Mouse (Mus musculus): ENCODE results near the gene Bcl7c.
"Not testable (repeated sequence)": the region's sequence is repeated elsewhere in the genome, so short reads cannot be mapped to it uniquely, and the experiment has no call there.

Gene Bcl7c

DNA sequence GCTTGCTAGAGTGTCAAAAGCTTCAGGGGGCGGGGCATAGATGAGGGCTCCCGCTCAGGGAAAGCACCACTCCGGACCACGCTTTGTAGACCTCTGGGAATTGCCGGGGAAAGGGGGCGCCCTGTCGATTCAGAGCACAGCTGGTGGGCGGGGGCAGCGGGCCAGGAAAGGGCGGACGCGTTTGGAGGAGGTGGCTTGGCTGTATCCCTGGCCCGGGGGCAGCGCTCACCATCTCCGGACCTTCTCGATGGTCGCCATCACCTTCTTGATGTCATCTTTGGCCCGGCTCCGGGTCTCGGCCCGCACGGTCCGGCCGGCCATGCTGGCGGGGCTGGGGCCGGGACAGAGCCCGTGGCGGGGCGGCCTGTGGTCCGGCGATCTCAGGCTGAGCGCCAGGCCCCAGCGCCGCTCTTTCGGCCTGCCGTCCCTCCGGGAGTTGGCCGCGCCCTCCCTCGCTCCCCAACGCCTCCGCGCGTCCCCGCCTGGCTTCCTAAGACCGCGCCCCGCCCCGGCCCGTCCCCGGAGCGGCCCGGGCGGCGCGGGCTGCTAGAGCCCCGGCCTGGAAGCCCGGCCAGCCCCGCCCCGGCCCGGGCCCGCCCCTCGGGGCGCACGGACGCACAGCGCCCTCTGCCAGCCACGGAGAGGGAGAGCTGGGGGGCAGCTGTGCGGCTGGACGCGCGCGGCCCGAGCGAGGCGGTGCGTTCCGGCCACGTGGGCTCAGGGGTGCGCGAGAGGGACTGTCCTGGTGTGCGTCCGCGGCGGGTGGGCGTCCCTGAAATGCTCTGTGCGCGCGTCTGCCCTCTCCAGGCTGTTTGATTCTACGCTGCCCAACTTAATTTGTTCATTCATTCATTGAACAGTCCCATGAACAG is at the start of gene Bcl7c:
Gene Bcl7c, minus strand, starts transcription at position 727 of the 872 bp plus-strand sequence.
- peak; percentile 91 for DNase-seq

DNA sequence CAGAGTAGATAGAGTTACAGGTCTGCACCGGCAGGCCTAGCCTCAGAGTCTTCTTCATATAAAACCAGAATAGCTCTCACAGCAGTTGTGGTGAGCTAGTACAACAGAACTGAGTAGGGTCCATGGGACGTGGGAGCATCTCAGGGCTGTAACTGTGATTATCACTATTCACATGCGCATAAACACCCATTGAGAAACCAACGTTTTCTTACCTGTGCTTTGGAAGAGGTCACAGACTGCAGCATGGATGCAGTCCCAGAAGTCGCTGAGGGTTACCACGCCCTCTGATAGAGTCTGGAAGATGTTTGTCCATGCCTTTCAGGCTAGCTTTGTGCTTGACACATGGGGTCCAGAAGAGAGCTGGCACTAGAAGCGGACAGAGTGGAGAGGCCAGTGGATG is 45.0 kb upstream of the Bcl7c start:
- no peak for DNase-seq

DNA sequence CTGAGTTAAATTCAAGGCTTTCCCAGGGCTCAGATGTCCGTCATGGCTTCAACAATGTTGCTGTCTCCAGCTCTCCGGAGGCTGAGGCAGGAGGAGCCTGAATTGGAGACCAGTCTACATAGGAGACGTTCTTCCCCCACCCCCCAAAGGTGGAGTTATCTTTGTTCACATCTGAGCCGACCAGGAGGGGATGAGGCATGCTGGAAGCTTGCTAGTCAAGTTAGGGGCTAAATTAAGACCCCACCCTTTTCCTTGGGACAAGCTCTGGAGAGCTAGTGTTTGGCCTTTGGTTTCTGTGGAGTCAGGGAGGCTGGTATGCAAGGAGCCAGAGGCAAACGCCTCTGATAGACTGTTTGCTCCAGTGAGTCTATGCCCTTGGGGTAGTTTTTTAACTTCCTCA is 44.4 kb upstream of the Bcl7c start:
- DNase-seq, result no peak

DNA sequence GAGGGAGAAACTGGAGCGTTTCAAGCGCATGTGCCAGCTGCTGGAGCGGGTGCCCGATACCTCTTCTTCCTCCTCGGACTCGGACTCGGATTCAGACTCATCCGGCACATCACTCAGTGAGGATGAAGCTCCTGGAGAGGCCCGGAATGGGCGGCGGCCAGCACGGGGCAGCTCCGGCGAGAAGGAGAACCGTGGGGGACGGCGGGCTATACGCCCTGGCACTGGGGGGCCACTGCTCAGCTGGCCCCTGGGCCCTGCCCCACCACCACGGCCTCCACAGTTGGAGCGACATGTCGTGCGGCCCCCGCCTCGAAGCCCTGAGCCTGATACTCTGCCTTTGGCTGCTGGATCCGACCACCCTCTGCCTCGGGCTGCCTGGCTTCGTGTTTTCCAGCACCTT is 43.3 kb upstream of the Bcl7c start:
- DNase-seq, result no peak

DNA sequence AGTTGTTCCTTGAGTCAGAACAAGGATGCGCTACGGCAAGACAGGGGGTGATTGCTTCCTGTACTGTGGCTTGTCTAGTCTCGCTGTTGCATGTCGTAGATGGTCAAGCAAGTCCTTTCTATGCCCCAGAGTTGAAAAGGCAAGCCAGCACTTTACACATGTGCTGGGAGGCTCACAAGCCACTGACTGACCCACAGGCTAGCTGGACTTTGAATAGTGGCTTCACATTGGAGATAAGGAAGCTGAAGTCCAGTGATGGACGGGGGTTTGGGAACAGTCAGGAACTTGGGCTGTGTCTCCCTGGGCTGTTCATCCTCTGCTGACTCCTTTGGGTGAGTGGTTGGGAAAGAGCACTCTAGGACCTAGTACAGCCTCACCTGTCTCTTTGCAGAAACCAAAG is 42.9 kb upstream of the Bcl7c start:
- DNase-seq, result no peak

DNA sequence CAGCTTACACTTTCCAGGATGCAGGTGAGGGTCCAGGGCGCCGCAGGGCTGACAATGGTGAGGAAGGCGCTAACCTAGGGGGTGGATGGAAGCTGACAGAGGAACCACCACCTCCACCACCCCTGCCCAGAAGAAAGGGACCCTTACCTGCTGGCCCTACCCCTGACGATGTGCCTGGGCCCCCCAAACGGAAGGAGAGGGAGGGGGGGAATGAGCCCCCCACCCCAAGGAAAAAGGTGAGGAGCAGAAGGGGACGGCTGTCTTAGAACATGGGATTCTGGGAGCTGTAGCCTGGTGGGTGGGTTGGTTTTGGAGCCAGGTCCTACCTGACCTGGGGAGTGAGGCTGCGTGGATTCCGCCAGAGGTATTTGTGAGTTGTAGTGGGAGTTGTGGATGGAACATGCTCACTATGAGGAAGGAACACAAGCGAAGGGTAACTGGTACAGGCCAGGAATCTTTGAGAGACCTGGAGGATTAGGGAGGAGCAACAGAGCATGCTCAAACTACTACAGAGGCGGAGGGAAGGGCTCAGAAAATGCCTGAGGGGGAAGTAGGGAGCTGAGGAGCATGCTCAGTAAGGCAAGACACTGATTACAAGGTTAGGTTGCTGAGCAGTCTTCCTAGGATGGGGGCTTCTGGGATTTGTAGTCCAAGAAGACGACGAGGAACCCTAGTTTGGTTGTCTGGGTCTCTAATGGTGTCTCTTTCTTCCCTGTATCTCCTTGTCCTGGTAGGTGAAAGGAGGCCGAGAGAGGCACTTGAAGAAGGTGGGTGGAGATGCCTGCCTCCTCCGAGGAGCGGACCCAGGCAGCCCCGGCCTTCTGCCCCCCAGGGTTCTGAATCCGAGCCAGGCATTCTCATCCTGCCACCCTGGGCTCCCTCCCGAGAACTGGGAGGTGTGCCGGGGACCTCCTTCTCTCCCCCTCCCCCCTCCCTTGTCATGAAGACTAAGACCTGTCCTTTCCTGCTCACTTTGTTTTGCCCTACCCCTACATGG is 41.7 kb upstream of the Bcl7c start:
- DNase-seq, result peak; percentile 73

DNA sequence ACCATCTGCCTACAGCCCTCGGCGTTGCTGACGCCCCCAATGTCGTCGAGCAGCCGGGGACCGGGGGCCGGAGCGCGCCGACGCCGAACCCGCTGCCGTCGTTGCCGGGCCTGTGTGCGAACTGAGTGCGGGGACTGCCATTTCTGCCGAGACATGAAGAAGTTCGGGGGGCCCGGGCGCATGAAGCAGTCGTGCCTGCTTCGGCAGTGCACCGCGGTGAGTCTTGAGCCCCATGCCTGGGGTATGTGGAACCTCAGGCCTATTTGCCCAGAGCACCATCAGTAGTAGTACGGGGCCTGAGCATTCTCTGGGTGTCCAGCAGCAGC is 39.5 kb upstream of the Bcl7c start:
- no peak for DNase-seq

DNA sequence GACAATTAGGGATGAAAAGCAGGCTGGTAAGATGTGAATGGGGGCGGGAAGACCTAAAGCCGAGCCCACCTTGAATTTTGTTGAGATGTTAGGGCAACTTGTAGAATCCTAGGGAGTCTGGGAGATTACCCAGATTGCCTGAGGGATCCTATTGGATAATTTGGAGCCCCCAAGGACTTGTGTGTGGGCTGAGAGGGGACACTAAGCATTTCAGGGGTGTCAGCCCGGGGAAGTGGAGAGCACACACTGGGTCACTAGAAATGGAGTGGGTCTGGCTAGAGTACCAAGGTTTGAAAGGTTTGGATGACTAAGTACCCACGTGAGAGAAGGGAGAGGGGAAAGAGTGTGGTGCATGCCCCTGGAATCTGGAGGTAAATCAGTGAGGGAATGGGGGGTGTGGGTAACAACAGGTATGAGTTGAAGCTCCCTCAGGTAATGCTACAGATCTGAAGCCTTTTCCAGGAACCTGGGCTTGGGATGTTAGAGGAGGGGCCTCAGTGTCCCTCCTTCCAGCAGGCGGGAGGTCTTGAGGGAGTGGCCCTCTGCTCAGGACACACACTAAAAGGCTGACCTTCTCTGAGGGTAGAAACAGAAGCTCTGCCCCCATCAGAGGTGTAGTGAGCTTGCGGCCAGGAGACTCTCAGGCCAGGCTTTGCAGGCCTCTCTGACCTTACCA is 39.0 kb upstream of the Bcl7c start:
- DNase-seq, result no peak

DNA sequence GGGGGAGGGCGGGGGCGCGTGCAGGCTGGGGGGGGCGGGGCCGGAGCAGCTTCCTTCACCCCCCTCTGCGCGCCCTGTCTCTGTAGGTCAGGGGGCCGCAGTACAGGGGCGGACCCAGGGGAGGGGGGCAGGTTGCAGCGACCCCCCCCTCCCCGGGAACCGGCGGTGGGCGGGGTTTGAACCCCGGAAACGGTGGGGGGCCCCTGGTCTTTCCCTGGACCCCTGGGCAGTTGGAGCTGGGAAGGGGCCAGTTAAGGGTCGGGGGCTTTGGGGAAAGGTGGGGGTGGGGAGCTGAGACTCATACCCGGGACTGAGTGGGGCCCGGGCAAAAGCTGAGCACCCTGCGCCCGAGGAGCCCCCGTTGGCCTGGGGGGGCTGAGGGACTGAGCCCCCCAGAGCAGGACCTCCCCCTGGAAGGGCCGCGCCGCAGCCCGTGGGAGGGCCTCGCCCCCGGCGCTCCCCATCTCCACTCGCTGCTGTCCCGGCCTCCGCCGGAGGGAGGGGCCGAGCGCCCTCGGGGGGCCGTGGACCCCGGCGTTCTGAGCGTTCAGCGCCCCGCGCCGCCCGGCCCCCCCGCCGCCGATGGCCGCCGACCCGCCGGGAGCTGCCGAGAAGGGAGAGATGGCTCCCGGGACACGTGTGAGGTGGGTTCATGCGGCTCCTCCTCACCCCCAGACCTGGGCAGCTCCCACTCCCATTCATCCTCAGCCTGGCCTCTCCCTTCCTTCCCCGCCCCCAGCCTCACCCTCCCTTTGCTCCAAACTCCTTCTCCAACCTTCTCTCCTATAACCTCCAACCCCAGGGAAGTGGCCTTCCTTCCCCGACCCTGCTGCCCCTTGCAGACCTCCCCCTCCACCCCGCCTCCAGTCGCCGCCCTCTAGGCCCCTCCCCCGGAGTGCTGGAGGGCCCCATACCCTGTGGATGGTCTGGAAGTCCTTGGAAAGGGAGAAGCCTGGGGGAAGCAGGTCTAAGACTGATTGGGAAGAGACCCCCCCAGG is 38.1 kb upstream of the Bcl7c start:
- no peak for DNase-seq

DNA sequence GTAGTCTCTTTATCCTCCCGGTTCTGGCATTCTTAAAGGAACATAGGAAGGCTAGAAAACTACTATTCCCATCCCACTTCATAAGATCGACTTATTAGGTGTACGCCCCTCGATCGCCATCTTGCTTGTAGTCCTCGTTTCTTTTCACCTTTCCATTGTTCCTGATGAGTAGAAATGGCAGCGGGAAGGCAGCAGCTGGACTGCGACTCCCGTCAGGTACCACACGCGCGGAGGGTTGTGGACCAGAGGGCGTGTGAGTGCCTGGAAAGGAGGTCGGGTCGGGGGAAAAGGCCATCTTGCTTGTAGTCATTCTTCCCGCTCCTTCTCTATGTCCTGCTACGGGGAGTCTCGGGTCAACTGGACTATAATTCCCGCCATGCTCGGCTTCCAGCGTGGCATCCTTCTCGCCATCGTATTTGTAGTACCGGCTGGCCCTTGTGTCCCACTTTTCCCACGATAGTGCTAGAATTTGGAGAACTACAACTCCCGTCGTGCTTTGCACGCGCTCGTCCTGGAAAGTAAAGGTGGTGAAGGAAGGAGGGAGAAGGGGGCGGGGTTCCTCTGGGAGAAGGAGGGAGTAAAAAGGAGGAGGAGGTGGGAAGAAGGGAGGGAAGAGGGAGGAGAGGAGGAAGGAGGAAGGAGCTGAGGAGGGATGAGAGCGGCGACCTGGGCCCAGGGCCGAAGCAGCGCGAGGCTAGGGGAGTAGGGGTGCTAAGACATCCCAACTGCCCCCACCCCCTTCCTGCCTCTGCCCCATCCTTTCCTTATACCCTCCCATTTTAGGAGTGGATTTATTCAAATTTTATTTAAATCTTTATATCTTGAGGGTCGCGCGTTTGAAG is 37.1 kb upstream of the Bcl7c start:
- DNase-seq, result peak; percentile 99

DNA sequence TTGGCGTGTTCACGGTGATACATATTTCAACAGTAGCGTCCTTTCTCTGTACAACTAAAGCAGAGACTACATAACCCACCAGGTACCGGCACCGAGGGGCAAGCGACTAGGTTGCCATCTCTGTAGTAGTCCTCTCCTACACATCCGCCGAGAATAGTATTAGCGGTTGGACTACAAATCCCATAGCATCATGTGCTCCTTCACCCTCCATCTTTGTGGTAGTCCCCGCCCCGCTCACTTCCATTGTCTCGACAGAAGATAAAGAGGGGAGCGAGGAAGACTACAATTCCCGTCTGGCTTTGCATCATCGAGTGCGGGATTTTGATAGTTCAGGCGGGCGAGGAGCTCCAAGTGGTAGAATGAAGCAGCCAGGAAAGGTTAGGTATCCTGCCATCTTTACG is 36.5 kb upstream of the Bcl7c start:
- DNase-seq, result peak; percentile 99

DNA sequence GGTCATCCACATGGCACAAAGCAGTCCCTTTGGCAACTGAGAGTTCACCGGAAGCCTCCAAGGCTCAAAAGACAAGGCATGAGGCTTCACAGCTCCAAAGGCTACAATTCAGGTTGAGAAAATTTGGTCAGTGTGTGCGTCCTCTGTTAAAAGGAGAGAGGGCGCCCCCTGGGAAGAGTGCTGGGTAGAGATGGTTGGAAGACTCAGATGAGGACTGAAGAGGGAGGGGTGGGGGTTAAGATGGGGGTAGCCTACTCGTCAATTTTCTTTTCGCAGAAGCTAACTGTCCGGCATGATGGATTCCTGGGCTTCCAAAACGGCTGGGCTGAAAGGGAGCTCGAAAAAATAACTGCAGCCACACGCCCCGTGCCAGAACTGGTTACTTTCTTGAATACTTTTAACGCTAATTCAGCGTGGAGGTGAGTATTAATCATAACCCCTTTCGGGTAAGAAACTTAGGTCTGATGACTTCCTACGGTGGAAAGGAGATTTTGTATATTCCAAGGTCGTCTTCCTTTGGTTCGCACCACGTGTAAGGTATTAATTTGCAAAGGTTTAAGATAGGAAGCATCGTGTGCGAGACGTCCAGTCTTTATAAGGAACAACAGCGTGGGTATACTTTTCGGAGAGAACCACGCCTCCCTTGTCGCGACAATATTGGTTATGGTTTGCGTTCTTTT is 35.8 kb upstream of the Bcl7c start, which contains the start of gene Fbxl19:
Gene Fbxl19, plus strand, starts transcription at position 178 of the 680 bp plus-strand sequence.
- DNase-seq, result peak; percentile 71

DNA sequence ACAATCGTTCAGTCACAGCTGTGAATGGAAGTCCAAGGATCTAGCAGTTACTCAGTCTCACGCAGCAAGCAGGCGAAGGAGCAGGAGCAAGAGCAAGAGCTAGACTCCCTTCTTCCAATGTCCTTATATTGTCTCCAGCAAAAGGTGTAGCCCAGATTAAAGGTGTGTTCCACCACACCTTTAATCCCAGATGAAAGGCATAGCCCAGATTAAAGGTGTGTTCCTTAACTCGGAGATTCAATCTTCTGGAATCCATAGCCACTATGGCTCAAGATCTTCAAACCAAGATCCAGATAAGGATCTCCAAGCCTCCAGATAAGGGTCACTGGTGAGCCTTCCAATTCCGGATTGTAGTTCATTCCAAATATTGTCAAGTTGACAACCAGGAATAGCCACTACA is 23.3 kb upstream of the Bcl7c start, which contains the start of gene Ctf2:
Gene Ctf2, minus strand, starts transcription at position 101 of the 400 bp plus-strand sequence.
- not testable (repeated sequence) for DNase-seq

DNA sequence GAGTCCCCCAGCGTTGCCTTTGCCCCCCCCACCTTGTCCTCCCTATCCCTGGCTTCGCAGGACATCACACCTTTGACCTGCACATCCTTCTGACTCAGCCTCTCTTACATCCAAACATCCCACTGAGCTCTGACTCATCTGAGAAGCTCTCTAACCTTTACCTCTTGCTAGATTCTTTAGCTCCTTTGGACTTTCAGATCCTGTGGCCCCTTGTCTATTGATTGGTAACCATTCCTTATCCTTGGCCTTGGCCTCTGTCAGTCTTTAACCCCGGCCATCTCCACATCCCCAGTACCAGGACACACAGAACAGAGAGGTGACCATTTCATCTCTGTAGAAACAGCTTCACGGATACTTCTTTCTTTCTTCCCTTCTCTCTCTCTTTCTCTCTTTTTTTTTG is 21.4 kb upstream of the Bcl7c start:
- no peak for DNase-seq

DNA sequence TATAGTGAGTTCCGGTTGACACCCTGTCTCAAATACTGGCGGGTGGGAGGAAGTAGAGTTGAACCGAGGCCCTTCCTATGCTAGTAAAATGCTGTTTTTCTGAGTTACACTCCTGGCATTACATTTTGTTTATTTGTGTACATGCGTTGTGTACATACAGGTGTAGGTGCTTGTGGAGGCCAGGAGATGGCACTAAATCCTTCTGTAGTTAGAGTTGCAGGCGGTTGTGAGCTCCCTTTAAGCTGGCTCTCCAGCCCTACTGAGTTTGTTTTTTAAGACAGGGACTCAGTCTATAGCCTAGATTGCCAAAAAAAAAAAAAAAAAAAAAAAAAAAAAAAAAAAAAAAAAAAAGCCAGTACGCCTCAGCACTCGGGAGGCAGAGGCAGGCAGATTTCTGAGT is 19.2 kb upstream of the Bcl7c start:
- no peak for DNase-seq

DNA sequence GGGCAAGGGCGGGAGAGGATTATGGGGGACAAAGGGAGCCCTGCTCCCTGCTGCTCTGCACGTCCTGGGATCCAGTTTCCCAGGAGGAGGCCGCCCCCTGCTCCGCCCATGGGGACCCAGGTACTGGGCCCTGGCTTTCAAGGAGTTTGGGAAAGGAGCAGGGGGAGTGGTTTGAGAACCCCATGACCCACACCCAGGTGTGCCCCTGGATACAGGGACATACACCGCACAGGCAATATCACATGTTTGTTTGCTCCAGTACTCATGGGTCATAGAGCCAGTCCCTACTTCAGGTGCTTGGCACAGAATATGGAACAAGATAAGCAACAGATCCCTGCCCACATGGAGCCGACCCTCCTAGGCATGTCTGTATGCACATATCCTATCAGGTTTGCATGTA is 17.2 kb upstream of the Bcl7c start:
- DNase-seq, result no peak

DNA sequence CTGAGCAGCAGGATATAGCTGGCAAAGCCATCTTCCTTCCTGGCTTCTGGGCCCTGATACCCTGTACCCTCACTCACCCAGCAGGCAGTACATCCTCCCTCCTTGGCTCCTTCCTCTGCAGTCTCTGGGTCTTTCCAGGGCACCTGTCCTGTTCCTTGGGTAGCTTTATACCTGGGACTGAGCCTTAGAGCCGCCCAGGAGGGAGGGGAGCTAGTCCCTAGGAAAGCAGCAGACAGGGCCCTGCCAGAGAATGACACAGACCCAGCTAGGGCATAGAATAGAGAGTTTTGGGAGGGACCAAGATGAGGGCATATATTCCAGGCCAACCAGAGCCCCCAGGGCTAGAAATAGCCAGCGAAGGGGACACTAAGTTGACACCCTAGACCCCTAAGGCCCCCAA is 16.8 kb upstream of the Bcl7c start:
- DNase-seq, result no peak

DNA sequence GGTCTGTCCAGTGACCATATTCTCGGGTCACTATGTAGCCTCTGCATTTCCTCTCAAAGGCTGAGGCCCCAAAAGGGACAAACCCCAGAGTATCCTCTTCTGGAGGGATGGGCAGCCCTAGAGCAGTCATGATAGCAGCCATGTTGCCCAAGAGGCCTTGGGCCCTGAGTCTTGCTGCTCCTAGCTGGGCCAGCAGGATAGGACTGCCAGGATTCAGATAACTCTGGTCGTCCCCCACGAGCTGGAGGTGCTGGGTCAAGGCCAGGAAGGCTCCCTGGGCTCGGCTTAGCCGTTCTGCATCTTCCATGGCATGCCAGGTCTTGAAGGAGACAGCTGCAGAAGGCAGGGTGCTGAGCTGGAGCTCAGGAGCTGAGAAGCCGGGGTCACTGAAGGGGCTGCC is 10.5 kb upstream of the Bcl7c start:
- no peak for DNase-seq

DNA sequence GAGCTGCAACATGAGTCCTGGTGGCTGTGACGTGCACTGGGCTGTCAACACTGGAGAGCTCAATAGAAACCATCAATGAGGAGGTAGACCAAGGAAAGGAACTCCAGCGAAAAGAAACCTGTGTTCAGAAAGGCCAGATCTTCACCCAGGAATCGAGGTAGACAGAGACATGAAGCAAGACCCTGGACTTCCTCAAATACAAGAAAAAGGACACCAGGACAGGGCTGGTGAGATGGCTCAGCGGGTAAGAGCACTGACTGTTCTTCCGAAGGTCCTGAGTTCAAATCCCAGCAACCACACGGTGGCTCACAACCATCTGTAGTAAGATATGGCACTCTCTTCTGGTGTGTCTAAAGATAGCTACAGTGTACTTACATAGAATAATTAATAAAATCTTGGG is 9.6 kb upstream of the Bcl7c start:
- no peak for DNase-seq

DNA sequence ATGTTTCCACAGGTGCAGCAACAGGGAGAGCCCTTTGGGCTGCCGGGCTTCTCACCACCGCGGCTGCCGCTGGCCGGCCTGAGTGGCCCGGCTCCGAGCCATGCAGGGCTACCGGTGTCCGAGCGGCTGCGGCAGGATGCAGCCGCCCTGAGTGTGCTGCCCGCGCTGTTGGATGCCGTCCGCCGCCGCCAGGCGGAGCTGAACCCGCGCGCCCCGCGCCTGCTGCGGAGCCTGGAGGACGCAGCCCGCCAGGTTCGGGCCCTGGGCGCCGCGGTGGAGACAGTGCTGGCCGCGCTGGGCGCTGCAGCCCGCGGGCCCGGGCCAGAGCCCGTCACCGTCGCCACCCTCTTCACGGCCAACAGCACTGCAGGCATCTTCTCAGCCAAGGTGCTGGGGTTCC is 8.3 kb upstream of the Bcl7c start:
- DNase-seq, result peak; percentile 48

Data from layer of hippocampus, adult 9-11 months (tissue).